8 mouse cellular contexts compared by ENCODE assay signal in the genomic region with DNA sequence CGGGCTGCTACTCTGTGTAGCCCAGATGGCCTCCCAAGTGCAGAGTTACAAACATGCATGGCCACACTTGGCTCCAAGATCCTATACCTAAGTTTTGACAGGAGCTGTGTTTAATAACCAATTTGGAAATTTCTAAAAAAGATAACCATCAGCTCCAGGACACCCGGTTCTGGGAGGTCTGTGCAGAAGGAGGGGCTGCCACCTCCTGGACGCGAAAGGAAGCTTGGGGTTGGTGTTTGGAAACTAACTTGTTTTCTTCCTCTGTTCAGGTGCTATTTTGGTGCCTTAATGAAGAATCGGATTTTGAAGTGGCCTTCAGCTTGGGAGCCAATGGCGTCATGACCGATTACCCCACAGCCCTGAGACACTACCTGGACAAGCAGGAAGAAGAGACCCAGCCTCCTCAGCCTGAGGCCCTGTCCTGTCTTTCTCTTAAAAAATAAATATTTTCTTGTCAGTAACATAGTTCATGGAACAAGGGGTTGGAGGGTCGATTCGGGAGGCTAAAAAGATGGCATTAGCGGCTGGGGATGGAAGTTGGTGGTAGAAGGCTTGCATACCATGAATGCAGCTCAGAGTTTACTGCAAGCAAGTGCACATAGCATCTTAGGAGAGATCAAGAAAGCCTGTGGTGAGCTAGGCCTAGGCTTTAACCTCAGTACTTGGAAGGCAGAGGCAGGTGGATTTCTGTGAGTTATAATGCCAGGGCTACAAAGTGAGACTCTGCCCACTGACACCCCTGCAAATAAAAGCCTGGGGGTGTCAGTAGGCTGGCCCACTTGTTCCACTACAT. TPM values are rescaled to one million over a fixed set of nuclear protein-coding genes. Genes with fewer than 3 reads are reported as not detected.
A peak's percentile ranks its signal among the peaks of the same experiment; 100 is the strongest.
DNase-seq lines count a peak whose midpoint lies in the region; ATAC-seq and TF ChIP-seq lines count a peak whose summit lies in the region.

No protein-coding gene starts in this region.

- no peak overlapping the region for H3K4me2 ChIP-seq in kidney, embryonic 14.5 days (replicated peaks; ENCODE audit: low read depth, low read length)
- H3K4me2 ChIP-seq in forebrain, postnatal 0 days (ENCODE audit: low read depth), result no peak overlapping the region
- H3K4me2 ChIP-seq in midbrain, embryonic 14.5 days (ENCODE audit: low read length), result no peak overlapping the region

- H3K27ac ChIP-seq in kidney, embryonic 14.5 days (ENCODE audit: low read depth, low read length), result no peak overlapping the region
- H3K27ac ChIP-seq in forebrain, postnatal 0 days (ENCODE audit: low read depth, low read length), result no peak overlapping the region
- 0 out of 2 replicates have a peak overlapping the region, but pooled peaks have one; percentile 85 for H3K27ac ChIP-seq in midbrain, embryonic 14.5 days (replicated peaks; ENCODE audit: low read depth, low read length)

- WGBS in kidney, embryonic 14.5 days, result 82% methylated on average over 10 of the region's 10 CpGs
- WGBS in forebrain, postnatal 0 days, result 83% methylated on average over 10 of the region's 10 CpGs
- WGBS in midbrain, embryonic 14.5 days, result 85% methylated on average over 10 of the region's 10 CpGs

- H3K4me3 ChIP-seq in kidney, embryonic 14.5 days (ENCODE audit: low read length), result no peak overlapping the region
- no peak overlapping the region for H3K4me3 ChIP-seq in forebrain, postnatal 0 days (ENCODE audit: low read depth, low read length)
- H3K4me3 ChIP-seq in midbrain, embryonic 14.5 days (replicated peaks; ENCODE audit: low read depth, low read length), result no peak overlapping the region

- peaks cover 20% of the 10 kb centered on the region for H3K4me1 ChIP-seq in kidney, embryonic 14.5 days (ENCODE audit: control insufficient read depth, insufficient read depth, low read length)
- peaks cover 15% of the 10 kb centered on the region for H3K4me1 ChIP-seq in forebrain, postnatal 0 days (ENCODE audit: insufficient read depth)
- H3K4me1 ChIP-seq in midbrain, embryonic 14.5 days (ENCODE audit: control insufficient read depth, insufficient read depth, low read length), result peaks cover 31% of the 10 kb centered on the region

- H3K36me3 ChIP-seq in kidney, embryonic 14.5 days (ENCODE audit: control insufficient read depth, insufficient read depth, low read length), result peaks cover 12% of the 10 kb centered on the region
- H3K36me3 ChIP-seq in forebrain, postnatal 0 days (ENCODE audit: insufficient read depth), result peaks cover 24% of the 10 kb centered on the region
- peaks cover 29% of the 10 kb centered on the region for H3K36me3 ChIP-seq in midbrain, embryonic 14.5 days (ENCODE audit: control insufficient read depth, insufficient read depth, low read length)

- H3K9ac ChIP-seq in kidney, embryonic 14.5 days (ENCODE audit: low read depth, low read length), result peak overlapping the region; percentile 23; the same call in 1 of the 2 replicates
- H3K9ac ChIP-seq in forebrain, postnatal 0 days, result no peak overlapping the region
- no peak overlapping the region for H3K9ac ChIP-seq in midbrain, embryonic 14.5 days (replicated peaks; ENCODE audit: low read length)

- H3K9me3 ChIP-seq in kidney, embryonic 14.5 days (ENCODE audit: control insufficient read depth, low read length), result no peaks in the 10 kb centered on the region
- no peaks in the 10 kb centered on the region for H3K9me3 ChIP-seq in forebrain, postnatal 0 days (ENCODE audit: low read length)
- H3K9me3 ChIP-seq in midbrain, embryonic 14.5 days (ENCODE audit: control insufficient read depth, low read length), result no peaks in the 10 kb centered on the region

- H3K27me3 ChIP-seq in kidney, embryonic 14.5 days (ENCODE audit: control insufficient read depth, insufficient read depth, low read length), result no peaks in the 10 kb centered on the region
- H3K27me3 ChIP-seq in forebrain, postnatal 0 days (ENCODE audit: insufficient read depth, low read length), result no peaks in the 10 kb centered on the region
- H3K27me3 ChIP-seq in midbrain, embryonic 14.5 days (ENCODE audit: control insufficient read depth, insufficient read depth, low read length), result no peaks in the 10 kb centered on the region

- ATAC-seq in kidney, embryonic 14.5 days (ENCODE audit: low FRiP score, low TSS enrichment), result no peak
- no peak for ATAC-seq in forebrain, postnatal 0 days
- no peak for ATAC-seq in midbrain, embryonic 14.5 days (ENCODE audit: low FRiP score, low TSS enrichment)

- no peak for DNase-seq in kidney, adult 9 months
- peak; percentile 42 for DNase-seq in MN1 (ENCODE audit: low spot score)
- no peak for DNase-seq in forebrain, postnatal 0 days
- DNase-seq in midbrain, embryonic 14.5 days, result no peak
- no peak for DNase-seq in urinary bladder, postnatal 4 days (ENCODE audit: low spot score in 2 of 2)
- no peak for DNase-seq in embryo, embryonic 10.5 days (ENCODE audit: low spot score)
- DNase-seq in cerebellum, postnatal 10 days, result no peak

- TF ChIP-seq CTCF in forebrain, postnatal 0 days (IDR thresholded peaks at IDR 0.05; ENCODE audit: low read depth), result peak; percentile 40; the same call in 1 of the 2 replicates

RNA-seq across cellular contexts. Expression of gene Ypel3, which starts 1.4 kb away (rescaled TPM):
- 87.5 and 94.5 TPM in 2 replicates for polyA plus RNA-seq in kidney, embryonic 14.5 days (2014; fragmentation: Nextera tagmentation; extraction: Ambion mirVana)
- total RNA-seq in forebrain, postnatal 0 days (2014; rRNA removed), result 162 and 237 TPM in 2 replicates
- 223 and 250 TPM in 2 replicates for polyA plus RNA-seq in forebrain, postnatal 0 days (2015; fragmentation: Nextera tagmentation; extraction: Ambion mirVana)
- 218 and 255 TPM in 2 replicates for polyA plus RNA-seq in midbrain, embryonic 14.5 days (2014; fragmentation: Nextera tagmentation; extraction: Ambion mirVana)

RNA-seq across cellular contexts. Expression of gene Tbx6, which starts 5.9 kb away (rescaled TPM):
- 0.24 and 0.36 TPM in 2 replicates for polyA plus RNA-seq in kidney, embryonic 14.5 days (2014; fragmentation: Nextera tagmentation; extraction: Ambion mirVana)
- 0.31 and 0.38 TPM in 2 replicates for total RNA-seq in forebrain, postnatal 0 days (2014; rRNA removed)
- polyA plus RNA-seq in forebrain, postnatal 0 days (2015; fragmentation: Nextera tagmentation; extraction: Ambion mirVana), result 0.10 and 0.11 TPM in 2 replicates
- 0.22 and 0.24 TPM in 2 replicates for polyA plus RNA-seq in midbrain, embryonic 14.5 days (2014; fragmentation: Nextera tagmentation; extraction: Ambion mirVana)

RNA-seq across cellular contexts. Expression of gene Gdpd3, which starts 9.2 kb away (rescaled TPM):
- 2.0 and 2.6 TPM in 2 replicates for polyA plus RNA-seq in kidney, embryonic 14.5 days (2014; fragmentation: Nextera tagmentation; extraction: Ambion mirVana)
- total RNA-seq in forebrain, postnatal 0 days (2014; rRNA removed), result 1.2 and 2.5 TPM in 2 replicates
- 0.93 and 0.97 TPM in 2 replicates for polyA plus RNA-seq in forebrain, postnatal 0 days (2015; fragmentation: Nextera tagmentation; extraction: Ambion mirVana)
- polyA plus RNA-seq in midbrain, embryonic 14.5 days (2014; fragmentation: Nextera tagmentation; extraction: Ambion mirVana), result 2.0 and 3.4 TPM in 2 replicates

RNA-seq across cellular contexts. Expression of gene Mapk3, which starts 16.0 kb away (rescaled TPM):
- 55.0 and 79.2 TPM in 2 replicates for polyA plus RNA-seq in kidney, embryonic 14.5 days (2014; fragmentation: Nextera tagmentation; extraction: Ambion mirVana)
- total RNA-seq in forebrain, postnatal 0 days (2014; rRNA removed), result 108 and 131 TPM in 2 replicates
- 118 and 133 TPM in 2 replicates for polyA plus RNA-seq in forebrain, postnatal 0 days (2015; fragmentation: Nextera tagmentation; extraction: Ambion mirVana)
- polyA plus RNA-seq in midbrain, embryonic 14.5 days (2014; fragmentation: Nextera tagmentation; extraction: Ambion mirVana), result 78.4 and 110 TPM in 2 replicates

RNA-seq across cellular contexts. Expression of gene Ppp4c, which starts 16.9 kb away (rescaled TPM):
- 294 and 371 TPM in 2 replicates for polyA plus RNA-seq in kidney, embryonic 14.5 days (2014; fragmentation: Nextera tagmentation; extraction: Ambion mirVana)
- total RNA-seq in forebrain, postnatal 0 days (2014; rRNA removed), result 114 and 119 TPM in 2 replicates
- polyA plus RNA-seq in forebrain, postnatal 0 days (2015; fragmentation: Nextera tagmentation; extraction: Ambion mirVana), result 161 and 172 TPM in 2 replicates
- polyA plus RNA-seq in midbrain, embryonic 14.5 days (2014; fragmentation: Nextera tagmentation; extraction: Ambion mirVana), result 210 and 212 TPM in 2 replicates
